Mouse (Mus musculus) cerebellum, adult 2 months (tissue): ENCODE measurements around the gene Slc22a5.

Experiments used
- CTCF ChIP-seq: fragments of 200-500 bp; IDR thresholded peaks from 2 replicates; pipeline ENCODE4 v1.5.1; 2011; ENCODE audit warnings: low read depth, mild to moderate bottlenecking, control low read depth, low read length, moderate library complexity, borderline replicate concordance; ENCODE audit not compliant: insufficient read depth
- POLR2A ChIP-seq: fragments of 200-500 bp; IDR thresholded peaks from 2 replicates; pipeline ENCODE4 v1.6.1; 2011; ENCODE audit warnings: low read length, control low read depth, borderline replicate concordance; ENCODE audit not compliant: insufficient read depth

DNA sequence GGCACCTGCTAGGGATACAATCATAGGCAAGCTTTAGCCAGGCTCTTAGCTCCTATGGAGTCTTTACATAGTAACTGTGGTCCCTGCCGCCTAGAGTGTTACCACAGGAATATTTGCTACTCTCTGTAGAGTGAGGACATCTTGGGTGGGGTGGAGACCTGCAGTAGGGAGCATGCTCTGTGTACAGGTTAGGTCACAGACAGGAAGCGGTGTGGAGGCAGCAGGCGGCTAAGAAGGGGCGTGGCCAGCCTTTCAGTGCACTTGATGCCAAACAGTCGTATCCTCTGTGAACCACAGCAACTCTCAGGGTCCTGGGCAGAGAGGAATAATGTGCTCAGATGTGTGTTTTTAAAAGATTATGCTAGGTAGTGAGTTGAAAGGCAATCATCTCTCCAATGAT is 39.7 kb downstream of the Slc22a5 start:
- no peak for TF ChIP-seq CTCF
- TF ChIP-seq POLR2A: no peak
